ENCODE assay signal across 9 mouse cellular contexts in genomic region chr10:76734979-76735378, GRCm38 (mm10). TPM values are rescaled to one million over a fixed set of nuclear protein-coding genes. Genes with fewer than 3 reads are reported as not detected.
DNase-seq lines count a peak whose midpoint lies in the region; ATAC-seq and TF ChIP-seq lines count a peak whose summit lies in the region.
"Had no signal": no experiment of that assay in that cellular context is flagged by ENCODE, and none has a peak within 500 bp of the region (broad histone marks: within the 10 kb centered on the region; RNA-seq: fewer than 3 reads in every experiment).

No protein-coding gene starts in this region.

- 0 out of 2 replicates have a peak, but pooled peaks have one; percentile 17 for ATAC-seq in kidney, postnatal 0 days (replicated peaks; ENCODE audit: low FRiP score, low read depth)
- ATAC-seq in liver, embryonic 12.5 days: 0 out of 2 replicates have a peak, but pooled peaks have one; percentile 42
- ATAC-seq in neural tube, embryonic 11.5 days (ENCODE audit: insufficient read depth, low FRiP score, low TSS enrichment): 0 out of 2 replicates have a peak, but pooled peaks have one; percentile 45

- H3K27ac ChIP-seq in embryonic facial prominence, embryonic 10.5 days (replicated peaks): no peak overlapping the region
- H3K27ac ChIP-seq in heart, embryonic 10.5 days: no peak overlapping the region
- H3K27ac ChIP-seq in kidney, postnatal 0 days: no peak overlapping the region
- no peak overlapping the region for H3K27ac ChIP-seq in liver, embryonic 12.5 days
- H3K27ac ChIP-seq in neural tube, embryonic 11.5 days (ENCODE audit: low read depth, low read length): no peak overlapping the region
- no peak overlapping the region for H3K27ac ChIP-seq in testis, adult 2 months (ENCODE audit: control insufficient read depth, insufficient read depth, low read depth, low read length)

- H3K4me2 ChIP-seq in kidney, postnatal 0 days (ENCODE audit: low read length): no peak overlapping the region
- no peak overlapping the region for H3K4me2 ChIP-seq in liver, embryonic 12.5 days
- no peak overlapping the region for H3K4me2 ChIP-seq in neural tube, embryonic 11.5 days (ENCODE audit: low read depth)

- H3K4me3 ChIP-seq in C2C12 (ENCODE audit: insufficient read depth, poor library complexity, severe bottlenecking): no peak overlapping the region
- no peak overlapping the region for H3K4me3 ChIP-seq in embryonic facial prominence, embryonic 10.5 days
- H3K4me3 ChIP-seq in heart, embryonic 10.5 days: no peak overlapping the region
- no peak overlapping the region for H3K4me3 ChIP-seq in kidney, postnatal 0 days (replicated peaks; ENCODE audit: low read depth, low read length)
- H3K4me3 ChIP-seq in liver, embryonic 12.5 days: no peak overlapping the region
- H3K4me3 ChIP-seq in neural tube, embryonic 11.5 days (ENCODE audit: low read depth, low read length): no peak overlapping the region
- H3K4me3 ChIP-seq in testis, adult 2 months (ENCODE audit: control insufficient read depth, low read depth, low read length): no peak overlapping the region
- H3K4me3 ChIP-seq: erythroblast, embryonic 14.5 days had no signal

- peak; percentile 85 for DNase-seq in adrenal gland, postnatal 25 days
- DNase-seq in embryonic facial prominence, embryonic 10.5 days (ENCODE audit: low spot score): peak; percentile 86
- peak; percentile 88 for DNase-seq in heart, embryonic 10.5 days (ENCODE audit: low spot score)
- DNase-seq in kidney, postnatal 0 days (ENCODE audit: low spot score): peak; percentile 86
- peak; percentile 80 for DNase-seq in neural tube, embryonic 11.5 days (ENCODE audit: low spot score)

- H3K27me3 ChIP-seq in C2C12 (ENCODE audit: control insufficient read depth, insufficient read depth, insufficient read length): no peaks in the 10 kb centered on the region
- H3K27me3 ChIP-seq in embryonic facial prominence, embryonic 10.5 days (replicated peaks; ENCODE audit: low read depth, poor library complexity, severe bottlenecking): no peaks in the 10 kb centered on the region
- peaks cover 13% of the 10 kb centered on the region; the same call in 1 of the 2 replicates for H3K27me3 ChIP-seq in heart, embryonic 10.5 days (ENCODE audit: insufficient read depth, poor library complexity, severe bottlenecking)
- H3K27me3 ChIP-seq in kidney, postnatal 0 days (ENCODE audit: insufficient read depth, low read length): no peaks in the 10 kb centered on the region
- peaks cover 18% of the 10 kb centered on the region for H3K27me3 ChIP-seq in liver, embryonic 12.5 days (replicated peaks)
- no peaks in the 10 kb centered on the region for H3K27me3 ChIP-seq in neural tube, embryonic 11.5 days (ENCODE audit: control insufficient read depth, insufficient read depth, low read length)
- H3K27me3 ChIP-seq in testis, adult 2 months (ENCODE audit: control insufficient read depth, insufficient read depth, low read length): no peaks in the 10 kb centered on the region

- no peaks in the 10 kb centered on the region for H3K79me3 ChIP-seq in C2C12 (ENCODE audit: low read depth)

- peak; percentile 89 for TF ChIP-seq CTCF in C2C12 (IDR thresholded peaks at IDR 0.05; ENCODE audit: control insufficient read depth, insufficient read depth, insufficient read length)
- TF ChIP-seq CTCF in kidney, postnatal 0 days (IDR thresholded peaks at IDR 0.05; ENCODE audit: low read depth): peak; percentile 92
- peak; percentile 86 for TF ChIP-seq CTCF in testis, adult 2 months (IDR thresholded peaks at IDR 0.05; ENCODE audit: control insufficient read depth, insufficient read depth, insufficient replicate concordance, low read depth, low read length)

- no peaks in the 10 kb centered on the region for H3K36me3 ChIP-seq in C2C12 (ENCODE audit: control insufficient read depth, insufficient read depth)
- H3K36me3 ChIP-seq in embryonic facial prominence, embryonic 10.5 days (replicated peaks): no peaks in the 10 kb centered on the region
- H3K36me3 ChIP-seq in heart, embryonic 10.5 days: no peaks in the 10 kb centered on the region
- H3K36me3 ChIP-seq in kidney, postnatal 0 days (ENCODE audit: insufficient read depth, low read length): no peaks in the 10 kb centered on the region
- H3K36me3 ChIP-seq in liver, embryonic 12.5 days: no peaks in the 10 kb centered on the region
- no peaks in the 10 kb centered on the region for H3K36me3 ChIP-seq in neural tube, embryonic 11.5 days (ENCODE audit: control insufficient read depth, insufficient read depth, low read length)
- H3K36me3 ChIP-seq in testis, adult 2 months (ENCODE audit: control insufficient read depth, insufficient read depth, low read length): no peaks in the 10 kb centered on the region

- no peaks in the 10 kb centered on the region for H3K9me3 ChIP-seq in embryonic facial prominence, embryonic 10.5 days
- no peaks in the 10 kb centered on the region for H3K9me3 ChIP-seq in heart, embryonic 10.5 days
- no peaks in the 10 kb centered on the region for H3K9me3 ChIP-seq in kidney, postnatal 0 days (replicated peaks; ENCODE audit: low read length)
- H3K9me3 ChIP-seq in liver, embryonic 12.5 days (replicated peaks): no peaks in the 10 kb centered on the region
- H3K9me3 ChIP-seq in neural tube, embryonic 11.5 days (ENCODE audit: control insufficient read depth, low read length): no peaks in the 10 kb centered on the region

- no peak overlapping the region for H3ac ChIP-seq in C2C12 (ENCODE audit: control insufficient read depth, insufficient read length, low read depth)

- H3K9ac ChIP-seq in kidney, postnatal 0 days (ENCODE audit: low read depth, low read length): no peak overlapping the region
- H3K9ac ChIP-seq in liver, embryonic 12.5 days: no peak overlapping the region
- H3K9ac ChIP-seq in neural tube, embryonic 11.5 days (ENCODE audit: low read length): no peak overlapping the region

- WGBS in embryonic facial prominence, embryonic 10.5 days: 5% methylated on average over 4 of the region's 4 CpGs
- WGBS in heart, embryonic 10.5 days: 2% methylated on average over 4 of the region's 4 CpGs
- under 1% methylated on average over 4 of the region's 4 CpGs for WGBS in kidney, postnatal 0 days
- WGBS in liver, embryonic 12.5 days (ENCODE audit: insufficient replicate concordance): 4% methylated on average over 4 of the region's 4 CpGs
- WGBS in neural tube, embryonic 11.5 days: 6% methylated on average over 4 of the region's 4 CpGs

- H3K79me2 ChIP-seq in C2C12 (ENCODE audit: control insufficient read depth, insufficient read depth): no peaks in the 10 kb centered on the region

- peaks cover 36% of the 10 kb centered on the region for H3K4me1 ChIP-seq in embryonic facial prominence, embryonic 10.5 days
- H3K4me1 ChIP-seq in heart, embryonic 10.5 days: peaks cover 29% of the 10 kb centered on the region
- H3K4me1 ChIP-seq in kidney, postnatal 0 days (replicated peaks; ENCODE audit: insufficient read depth, low read length): peaks cover 4% of the 10 kb centered on the region; the same call in 1 of the 2 replicates
- 0 out of 2 replicates have a peak, but pooled peaks cover 3% of the 10 kb centered on the region for H3K4me1 ChIP-seq in liver, embryonic 12.5 days
- H3K4me1 ChIP-seq in neural tube, embryonic 11.5 days (ENCODE audit: control insufficient read depth, insufficient read depth, low read length): 0 out of 2 replicates have a peak, but pooled peaks cover 5% of the 10 kb centered on the region
- H3K4me1 ChIP-seq in testis, adult 2 months (ENCODE audit: control insufficient read depth, insufficient read depth, low read length): peaks cover 3% of the 10 kb centered on the region

- TF ChIP-seq POLR2A in testis, adult 2 months (IDR thresholded peaks at IDR 0.05; ENCODE audit: control insufficient read depth, low read depth, low read length): no peak

TF ChIP-seq in C2C12, 6 proteins besides CTCF, POLR2A, EP300 and RAD21:
- TF ChIP-seq CEBPB (IDR thresholded peaks at IDR 0.05; ENCODE audit: low read depth) (no peak), MYOG (IDR thresholded peaks at IDR 0.05; ENCODE audit: control insufficient read depth, extremely low read depth, insufficient read length) (no peak), MAX (IDR thresholded peaks at IDR 0.05) (no peak), MYOD1 (IDR thresholded peaks at IDR 0.05; ENCODE audit: control insufficient read depth, insufficient read length, low read depth) (no peak), FOSL1 (IDR thresholded peaks at IDR 0.05; ENCODE audit: insufficient read depth, low read length, poor library complexity, severe bottlenecking) (no peak), USF1 (IDR thresholded peaks at IDR 0.05; ENCODE audit: low read depth) (no peak)
TF ChIP-seq in C2C12: peak in this region for 0.

RNA-seq across cellular contexts. Expression of gene Col6a1, which starts 9.0 kb away (rescaled TPM):
- 3.8 TPM for polyA plus RNA-seq in C2C12 (2012; fragmentation: generic; extraction: Trizol)
- total RNA-seq in adrenal gland, postnatal 25 days (2021): 427 and 469 TPM in 2 replicates
- polyA plus RNA-seq in embryonic facial prominence, embryonic 10.5 days (2016; fragmentation: Nextera tagmentation; extraction: Ambion mirVana): 7.0 and 12.3 TPM in 2 replicates
- polyA plus RNA-seq in heart, embryonic 10.5 days (2016; fragmentation: Nextera tagmentation; extraction: Ambion mirVana): 17.1 and 18.2 TPM in 2 replicates
- polyA plus RNA-seq in kidney, postnatal 0 days (2015; fragmentation: Nextera tagmentation; extraction: Ambion mirVana): 80.9 and 81.3 TPM in 2 replicates
- 14.1 and 14.4 TPM in 2 replicates for polyA plus RNA-seq in liver, embryonic 12.5 days (2016; fragmentation: Nextera tagmentation; extraction: Ambion mirVana)
- polyA plus RNA-seq in neural tube, embryonic 11.5 days (2014; fragmentation: Nextera tagmentation; extraction: Ambion mirVana): 12.6 and 13.2 TPM in 2 replicates
- 15.4 and 21.1 TPM in 2 replicates for polyA plus RNA-seq in testis, adult 2 months (2012; rRNA removed)
- polyA plus RNA-seq: erythroblast, embryonic 14.5 days had no signal
